Mouse (Mus musculus): ENCODE measurements around the gene Gnaz.
"Not testable (repeated sequence)": the region's sequence is repeated elsewhere in the genome, so short reads cannot be mapped to it uniquely, and the experiment has no call there.

Gnaz gene

GRCm38 (mm10) chr10:75026491-75026890 is 59.5 kb downstream of the Gnaz start:
- intact Hi-C loops (cut with DNase I) = no loop called here

- intact Hi-C loops (cut with DNase I) = no loop called here
Measured at GRCm38 (mm10) chr10:75028743-75029142, 61.8 kb downstream of the Gnaz start.

- intact Hi-C loops (cut with DNase I) = no loop called here
Measured at GRCm38 (mm10) chr10:75029677-75030076, 62.7 kb downstream of the Gnaz start.

- intact Hi-C loops (cut with DNase I) = no loop called here
Measured at GRCm38 (mm10) chr10:75030234-75030633, 63.3 kb downstream of the Gnaz start.

GRCm38 (mm10) chr10:75031345-75032114 is 64.6 kb downstream of the Gnaz start:
- intact Hi-C loops (cut with DNase I) = no loop called here

GRCm38 (mm10) chr10:75032395-75032794 is 65.4 kb downstream of the Gnaz start, which contains the start of gene Rsph14:
Rsph14 (minus strand) TSS chr10:75032586.
- intact Hi-C loops (cut with DNase I) = no loop called here

GRCm38 (mm10) chr10:75036883-75037379 is 70.0 kb downstream of the Gnaz start, which contains the start of gene Rab36:
Rab36 (plus strand) TSS chr10:75037058.
- intact Hi-C loops (cut with DNase I) = no loop called here

- intact Hi-C loops (cut with DNase I) = not testable (repeated sequence)
Measured at GRCm38 (mm10) chr10:75042060-75042459, 75.1 kb downstream of the Gnaz start.

GRCm38 (mm10) chr10:75044459-75044858 is 77.5 kb downstream of the Gnaz start:
- intact Hi-C loops (cut with DNase I) = no loop called here

- intact Hi-C loops (cut with DNase I) = no loop called here
Measured at GRCm38 (mm10) chr10:75045831-75046230, 78.9 kb downstream of the Gnaz start.

- intact Hi-C loops (cut with DNase I) = no loop called here
Measured at GRCm38 (mm10) chr10:75048711-75049110, 81.7 kb downstream of the Gnaz start.

- intact Hi-C loops (cut with DNase I) = no loop called here
Measured at GRCm38 (mm10) chr10:75051364-75052074, 84.5 kb downstream of the Gnaz start.

GRCm38 (mm10) chr10:75052902-75053301 is 85.9 kb downstream of the Gnaz start:
- intact Hi-C loops (cut with DNase I) = no loop called here

- intact Hi-C loops (cut with DNase I) = no loop called here
Measured at GRCm38 (mm10) chr10:75053655-75054054, 86.7 kb downstream of the Gnaz start.

GRCm38 (mm10) chr10:75054125-75054524 is 87.1 kb downstream of the Gnaz start:
- intact Hi-C loops (cut with DNase I) = no loop called here

GRCm38 (mm10) chr10:75055672-75056071 is 88.7 kb downstream of the Gnaz start:
- intact Hi-C loops (cut with DNase I) = no loop called here

GRCm38 (mm10) chr10:75056255-75056654 is 89.3 kb downstream of the Gnaz start:
- intact Hi-C loops (cut with DNase I) = no loop called here

GRCm38 (mm10) chr10:75058336-75058735 is 91.4 kb downstream of the Gnaz start:
- intact Hi-C loops (cut with DNase I) = no loop called here

GRCm38 (mm10) chr10:75058761-75059395 is 91.9 kb downstream of the Gnaz start:
- intact Hi-C loops (cut with DNase I) = loop anchor here (1.0 kb wide), 1 partner anchor 92 kb away; no protein-coding TSS in a partner anchor

- intact Hi-C loops (cut with DNase I) = loop anchor here (1.0 kb wide), 1 partner anchor 92 kb away; no protein-coding TSS in a partner anchor
Measured at GRCm38 (mm10) chr10:75059396-75059795, 92.4 kb downstream of the Gnaz start.

- intact Hi-C loops (cut with DNase I) = loop anchor here (5.0 kb wide), 1 partner anchor 52 kb away; no protein-coding TSS in a partner anchor
Measured at GRCm38 (mm10) chr10:75060217-75060842, 93.4 kb downstream of the Gnaz start, which contains the start of gene Bcr. Bcr (plus strand) TSS chr10:75060592.

Measured in adrenal gland (tissue).